Mouse (Mus musculus) MEL (cell line): ENCODE measurements at regions not wholly inside any gene's neighbourhood (a gene's known extent, or its start where the extent isn't known, plus 50 kb on each side); places are given as distances from the start of the nearest gene placed in this dataset.

ENCODE experiments used
- DNase-seq: peaks from one replicate; pipeline ENCODE4 v3.0.0; 2011; ENCODE audit warnings: low read depth, low spot score
- H3K27ac ChIP-seq: 2 replicates; pipeline ENCODE4 v1.5.1; 2012; ENCODE audit warnings: low read depth, mild to moderate bottlenecking, control low read depth, low read length, moderate library complexity; ENCODE audit not compliant: control insufficient read depth
- H3K27me3 ChIP-seq, 2 experiments: fragments of 150-350 bp in 1 of 2; sonication (generic) in 1 of 2; 2 replicates each; pipeline ENCODE4 v1.6.1; 2012; ENCODE audit warnings: low read length in 2 of 2, mild to moderate bottlenecking in 2 of 2, improper control_type of control experiment in 1 of 2, moderate library complexity in 1 of 2; ENCODE audit not compliant: insufficient read depth in 2 of 2, control insufficient read depth in 1 of 2
- H3K36me3 ChIP-seq, 2 experiments: 2 replicates each; pipeline ENCODE4 v1.6.1; 2012 to 2014; ENCODE audit warnings: low read length in 2 of 2, improper control_type of control experiment in 1 of 2, inconsistent platforms in 1 of 2, mild to moderate bottlenecking in 1 of 2; ENCODE audit not compliant: insufficient read depth in 2 of 2, control insufficient read depth in 1 of 2
- H3K4me1 ChIP-seq, 2 experiments: fragments of 150-350 bp in 1 of 2; sonication (generic) in 1 of 2; 2 replicates each; pipeline ENCODE4 v1.6.1; 2012; ENCODE audit warnings: low read length in 2 of 2, improper control_type of control experiment in 1 of 2, mild to moderate bottlenecking in 1 of 2; ENCODE audit not compliant: insufficient read depth in 2 of 2, control insufficient read depth in 1 of 2
- H3K4me3 ChIP-seq, 2 experiments: fragments of 150-350 bp in 1 of 2; sonication (generic) in 1 of 2; 2 replicates each; pipeline ENCODE4 v1.5.1; 2012; ENCODE audit warnings: low read depth in 2 of 2, low read length in 2 of 2, mild to moderate bottlenecking in 2 of 2, moderate library complexity in 2 of 2, control low read depth in 1 of 2, improper control_type of control experiment in 1 of 2; ENCODE audit not compliant: control insufficient read depth in 1 of 2, insufficient read depth in 1 of 2
- H3K79me2 ChIP-seq: 2 replicates; pipeline ENCODE4 v1.6.1; 2012; ENCODE audit warnings: mild to moderate bottlenecking, low read length, moderate library complexity; ENCODE audit not compliant: control insufficient read depth, poor library complexity, insufficient read depth
- H3K9ac ChIP-seq: 2 replicates; pipeline ENCODE4 v1.6.1; 2012; ENCODE audit warnings: low read depth, mild to moderate bottlenecking, control low read depth, low read length, moderate library complexity; ENCODE audit not compliant: control insufficient read depth, poor library complexity, severe bottlenecking
- H3K9me3 ChIP-seq: fragments of 150-350 bp; sonication (generic); replicated peaks from 2 replicates; pipeline ENCODE4 v1.6.1; 2012; ENCODE audit warnings: mild to moderate bottlenecking, low read length, improper control_type of control experiment, moderate library complexity; ENCODE audit not compliant: insufficient read depth
- GABPA ChIP-seq: IDR thresholded peaks from 2 replicates; pipeline ENCODE4 v1.6.1; 2012; ENCODE audit warnings: low read depth, mild to moderate bottlenecking, inconsistent platforms, low read length, improper control_type of control experiment, moderate library complexity
- HCFC1 ChIP-seq: IDR thresholded peaks from 2 replicates; pipeline ENCODE4 v1.6.1; 2012; ENCODE audit warnings: low read depth, mild to moderate bottlenecking, inconsistent platforms, low read length, improper control_type of control experiment, moderate library complexity
- MAFK ChIP-seq: IDR thresholded peaks from 2 replicates; pipeline ENCODE4 v1.6.1; 2011; ENCODE audit warnings: low read depth, mild to moderate bottlenecking, low read length, improper control_type of control experiment, borderline replicate concordance
- MYB ChIP-seq: IDR thresholded peaks from 2 replicates; pipeline ENCODE4 v1.6.1; 2011; ENCODE audit warnings: mild to moderate bottlenecking, low read depth, low read length, improper control_type of control experiment
- MYC ChIP-seq: IDR thresholded peaks from 2 replicates; pipeline ENCODE4 v1.6.1; 2011; ENCODE audit warnings: low read depth, mild to moderate bottlenecking, low read length, improper control_type of control experiment, moderate library complexity
- NELFE ChIP-seq: IDR thresholded peaks from 2 replicates; pipeline ENCODE4 v1.6.1; 2011; ENCODE audit warnings: low read depth, low read length, improper control_type of control experiment
- POLR2AphosphoS2 ChIP-seq: IDR thresholded peaks from 2 replicates; pipeline ENCODE4 v1.6.1; 2011; ENCODE audit warnings: low read length, improper control_type of control experiment
- RCOR1 ChIP-seq: IDR thresholded peaks from 2 replicates; pipeline ENCODE4 v1.6.1; 2012; ENCODE audit warnings: low read depth, mild to moderate bottlenecking, inconsistent platforms, low read length, improper control_type of control experiment
- SMC3 ChIP-seq: IDR thresholded peaks from 2 replicates; pipeline ENCODE4 v1.6.1; 2011; ENCODE audit warnings: low read depth, low read length, improper control_type of control experiment
- TAL1 ChIP-seq: IDR thresholded peaks from 2 replicates; pipeline ENCODE4 v1.6.1; 2012; ENCODE audit warnings: mild to moderate bottlenecking, inconsistent platforms, low read length, moderate library complexity, mixed read lengths
- USF2 ChIP-seq, 2 experiments: IDR thresholded peaks; 2 replicates each; pipeline ENCODE4 v1.6.1; 2011 to 2012; ENCODE audit warnings: improper control_type of control experiment in 2 of 2, low read length in 2 of 2, borderline replicate concordance in 1 of 2, inconsistent platforms in 1 of 2, low read depth in 1 of 2, mild to moderate bottlenecking in 1 of 2; ENCODE audit not compliant: insufficient read depth in 1 of 2
- ZMIZ1 ChIP-seq: IDR thresholded peaks from 2 replicates; pipeline ENCODE4 v1.6.1; 2012; ENCODE audit warnings: low read depth, mild to moderate bottlenecking, inconsistent platforms, low read length, improper control_type of control experiment, moderate library complexity
- ZNF384 ChIP-seq: IDR thresholded peaks from 2 replicates; pipeline ENCODE4 v1.6.1; 2012; ENCODE audit warnings: low read depth, mild to moderate bottlenecking, inconsistent platforms, low read length, improper control_type of control experiment

DNA sequence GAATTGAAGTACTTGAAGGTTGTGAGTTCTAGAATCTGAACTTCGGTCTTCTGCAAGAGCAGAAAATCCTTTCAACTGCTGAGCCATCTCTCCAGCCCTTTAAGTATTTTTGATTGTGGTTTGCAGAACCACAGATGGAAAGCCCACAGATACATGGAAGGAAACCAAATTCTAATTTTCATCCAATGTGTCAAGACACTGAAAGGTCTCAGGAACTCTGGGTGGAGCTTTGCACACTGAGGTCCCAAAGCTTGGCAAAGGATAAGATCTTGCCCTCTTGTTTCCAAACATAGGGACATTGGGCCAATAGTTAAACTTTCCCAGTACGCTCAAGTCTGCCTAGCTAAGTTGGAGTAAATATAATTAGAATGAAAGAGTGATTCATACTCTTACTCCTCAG, 102.6 kb upstream of the Ado start:
- TF ChIP-seq MYC, result no peak
- TF ChIP-seq TAL1, result no peak
- TF ChIP-seq GABPA, result no peak
- no peak for TF ChIP-seq USF2 (IDR thresholded peaks at IDR 0.05; ENCODE audit: borderline replicate concordance in 1 of 2, insufficient read depth in 1 of 2, low read depth in 1 of 2, low read length in 2 of 2)
- TF ChIP-seq NELFE, result no peak
- TF ChIP-seq ZMIZ1, result no peak
- no peak for TF ChIP-seq MAFK
- no peak for TF ChIP-seq HCFC1
- TF ChIP-seq MYB, result no peak
- TF ChIP-seq POLR2AphosphoS2, result no peak
- no peak for TF ChIP-seq SMC3
- H3K9me3 ChIP-seq, result no peaks in the 10 kb centered on the region
- H3K4me3 ChIP-seq, result no peak overlapping the region
- no peak for DNase-seq
- no peaks in the 10 kb centered on the region for H3K36me3 ChIP-seq
- no peaks in the 10 kb centered on the region for H3K79me2 ChIP-seq
- no peaks in the 10 kb centered on the region for H3K4me1 ChIP-seq
- H3K27ac ChIP-seq, result no peak overlapping the region
- no peaks in the 10 kb centered on the region; a peak in 1 of 4 replicates for H3K27me3 ChIP-seq
- H3K9ac ChIP-seq, result no peak overlapping the region

GRCm38 (mm10) chr10:67647777-67648727, 99.3 kb upstream of the Ado start:
- H3K27ac ChIP-seq, result no peak overlapping the region
- no peak for DNase-seq

More at GRCm38 (mm10) chr10:67647777-67648727, 99.3 kb upstream of the Ado start:
- Histone ChIP-seq H3K9ac (no peak overlapping the region), H3K4me1 (peaks cover 0 to 8% of the 10 kb centered on the region in 2 experiments; a peak in 3 of 4 replicates), H3K79me2 (no peaks in the 10 kb centered on the region), H3K4me3 (no peak overlapping the region), H3K9me3 (no peaks in the 10 kb centered on the region), H3K27me3 (no peaks in the 10 kb centered on the region), H3K36me3 (peaks cover 0 to 5% of the 10 kb centered on the region in 2 experiments; a peak in 2 of 4 replicates)
- TF ChIP-seq ZNF384 (peak; percentile 67), RCOR1 (no peak)
